Mouse (Mus musculus): Measurements from ENCODE around the gene Cdhr4. TPM values are rescaled to one million over a fixed set of nuclear protein-coding genes. Genes with fewer than 3 reads are reported as not detected.

Gene Cdhr4
- polyA plus RNA-seq (2016; fragmentation: Nextera tagmentation; extraction: Ambion mirVana) = 5.5 and 5.7 TPM in 2 replicates

- H3K9me3 ChIP-seq (replicated peaks) = no peaks in the 10 kb centered on the region
- peaks cover 3% of the 10 kb centered on the region; the same call in 1 of the 2 replicates for H3K4me1 ChIP-seq
- H3K27me3 ChIP-seq = no peaks in the 10 kb centered on the region
- no peak within 1 kb of the TSS for H3K27ac ChIP-seq
- H3K4me3 ChIP-seq = no peak within 1 kb of the TSS
- H3K9ac ChIP-seq = no peak within 1 kb of the TSS
- no peaks in the 10 kb centered on the region for H3K36me3 ChIP-seq
- H3K4me2 ChIP-seq (replicated peaks) = no peak within 1 kb of the TSS
- WGBS = 80% methylated on average over 2 of the region's 2 CpGs
- no peak for ATAC-seq (ENCODE audit: low FRiP score)
Measured at GRCm38 (mm10) chr9:107992197-107992596, at the start of gene Cdhr4. Gene Cdhr4, plus strand, starts transcription at chr9:107992497.

- Histone ChIP-seq H3K27me3 (no peaks in the 10 kb centered on the region), H3K9ac (no peak overlapping the region), H3K36me3 (no peaks in the 10 kb centered on the region), H3K4me3 (no peak overlapping the region), H3K27ac (no peak overlapping the region), H3K9me3 (replicated peaks) (no peaks in the 10 kb centered on the region), H3K4me1 (peaks cover 15% of the 10 kb centered on the region), H3K4me2 (replicated peaks) (no peak overlapping the region)
- WGBS = 93% methylated on average over 31 of the region's 31 CpGs
- ATAC-seq (ENCODE audit: low FRiP score) = no peak
Measured at GRCm38 (mm10) chr9:107947241-107948194, 44.8 kb upstream of the Cdhr4 start.

GRCm38 (mm10) chr9:107949184-107949921, 42.9 kb upstream of the Cdhr4 start:
- Histone ChIP-seq H3K4me1 (peaks cover 15% of the 10 kb centered on the region), H3K27ac (no peak overlapping the region), H3K9ac (no peak overlapping the region), H3K4me2 (replicated peaks) (no peak overlapping the region), H3K36me3 (no peaks in the 10 kb centered on the region), H3K9me3 (replicated peaks) (no peaks in the 10 kb centered on the region), H3K27me3 (no peaks in the 10 kb centered on the region), H3K4me3 (no peak overlapping the region)
- WGBS = 81% methylated on average over 13 of the region's 13 CpGs
- ATAC-seq (ENCODE audit: low FRiP score) = no peak

- no peak for ATAC-seq (ENCODE audit: low FRiP score)
- Histone ChIP-seq H3K9me3 (replicated peaks) (no peaks in the 10 kb centered on the region), H3K27ac (peak within 1 kb of the TSS; percentile 85; the same call in 1 of the 2 replicates), H3K9ac (peak within 1 kb of the TSS; percentile 72), H3K36me3 (no peaks in the 10 kb centered on the region), H3K4me2 (replicated peaks) (peak within 1 kb of the TSS; percentile 82), H3K4me3 (peak within 1 kb of the TSS; percentile 67), H3K27me3 (no peaks in the 10 kb centered on the region), H3K4me1 (peaks cover 15% of the 10 kb centered on the region)
- WGBS = 90% methylated on average over 10 of the region's 10 CpGs
Measured at GRCm38 (mm10) chr9:107949922-107950235, 42.4 kb upstream of the Cdhr4 start, which contains the start of gene Traip. Gene Traip, plus strand, starts transcription at chr9:107950136.

GRCm38 (mm10) chr9:107950460-107951355, 41.6 kb upstream of the Cdhr4 start:
- Histone ChIP-seq H3K9me3 (replicated peaks) (no peaks in the 10 kb centered on the region), H3K27ac (peak overlapping the region; percentile 85; the same call in 1 of the 2 replicates), H3K9ac (peak overlapping the region; percentile 72), H3K27me3 (no peaks in the 10 kb centered on the region), H3K36me3 (no peaks in the 10 kb centered on the region), H3K4me1 (peaks cover 15% of the 10 kb centered on the region), H3K4me2 (replicated peaks) (peak overlapping the region; percentile 82), H3K4me3 (peak overlapping the region; percentile 67)
- WGBS = 9% methylated on average over 45 of the region's 45 CpGs
- ATAC-seq (ENCODE audit: low FRiP score) = peak; percentile 92

- H3K4me2 ChIP-seq (replicated peaks) = no peak overlapping the region
- no peaks in the 10 kb centered on the region for H3K9me3 ChIP-seq (replicated peaks)
- no peak overlapping the region for H3K4me3 ChIP-seq
- H3K36me3 ChIP-seq = peaks cover 14% of the 10 kb centered on the region; the same call in 1 of the 2 replicates
- peaks cover 11% of the 10 kb centered on the region for H3K4me1 ChIP-seq
- no peak for ATAC-seq (ENCODE audit: low FRiP score)
- no peak overlapping the region for H3K9ac ChIP-seq
- H3K27me3 ChIP-seq = no peaks in the 10 kb centered on the region
- WGBS = 88% methylated on average over 6 of the region's 6 CpGs
- H3K27ac ChIP-seq = no peak overlapping the region
Measured at GRCm38 (mm10) chr9:107955613-107956289, 36.5 kb upstream of the Cdhr4 start.

- Histone ChIP-seq H3K4me1 (peaks cover 12% of the 10 kb centered on the region), H3K9ac (0 out of 2 replicates have a peak overlapping the region, but pooled peaks have one; percentile 15), H3K27me3 (no peaks in the 10 kb centered on the region), H3K36me3 (peaks cover 18% of the 10 kb centered on the region; the same call in 1 of the 2 replicates), H3K9me3 (replicated peaks) (no peaks in the 10 kb centered on the region), H3K27ac (no peak overlapping the region), H3K4me3 (no peak overlapping the region), H3K4me2 (replicated peaks) (no peak overlapping the region)
- 37% methylated on average over 6 of the region's 6 CpGs for WGBS
- no peak for ATAC-seq (ENCODE audit: low FRiP score)
Measured at GRCm38 (mm10) chr9:107957141-107957540, 35.2 kb upstream of the Cdhr4 start.

- Histone ChIP-seq H3K4me3 (no peak overlapping the region), H3K4me1 (peaks cover 12% of the 10 kb centered on the region), H3K36me3 (peaks cover 34% of the 10 kb centered on the region; the same call in 1 of the 2 replicates), H3K27ac (no peak overlapping the region), H3K9ac (no peak overlapping the region), H3K9me3 (replicated peaks) (no peaks in the 10 kb centered on the region), H3K4me2 (replicated peaks) (no peak overlapping the region), H3K27me3 (no peaks in the 10 kb centered on the region)
- no peak for ATAC-seq (ENCODE audit: low FRiP score)
- 68% methylated on average over 6 of the region's 6 CpGs for WGBS
Measured at GRCm38 (mm10) chr9:107959896-107960295, 32.4 kb upstream of the Cdhr4 start.

GRCm38 (mm10) chr9:107960928-107961327, 31.4 kb upstream of the Cdhr4 start:
- Histone ChIP-seq H3K9me3 (replicated peaks) (no peaks in the 10 kb centered on the region), H3K36me3 (peaks cover 34% of the 10 kb centered on the region; the same call in 1 of the 2 replicates), H3K27me3 (no peaks in the 10 kb centered on the region), H3K9ac (0 out of 2 replicates have a peak overlapping the region, but pooled peaks have one; percentile 25), H3K4me3 (no peak overlapping the region), H3K4me1 (peaks cover 12% of the 10 kb centered on the region), H3K4me2 (replicated peaks) (no peak overlapping the region), H3K27ac (no peak overlapping the region)
- no peak for ATAC-seq (ENCODE audit: low FRiP score)
- WGBS = 74% methylated on average over 4 of the region's 4 CpGs

GRCm38 (mm10) chr9:107961351-107961762, 30.9 kb upstream of the Cdhr4 start:
- 78% methylated on average over 10 of the region's 10 CpGs for WGBS
- peak overlapping the region; percentile 8; the same call in 1 of the 2 replicates for H3K27ac ChIP-seq
- H3K4me2 ChIP-seq (replicated peaks) = no peak overlapping the region
- 0 out of 2 replicates have a peak overlapping the region, but pooled peaks have one; percentile 25 for H3K9ac ChIP-seq
- peaks cover 34% of the 10 kb centered on the region; the same call in 1 of the 2 replicates for H3K36me3 ChIP-seq
- H3K4me1 ChIP-seq = peaks cover 12% of the 10 kb centered on the region
- H3K27me3 ChIP-seq = no peaks in the 10 kb centered on the region
- no peak overlapping the region for H3K4me3 ChIP-seq
- no peaks in the 10 kb centered on the region for H3K9me3 ChIP-seq (replicated peaks)
- ATAC-seq (ENCODE audit: low FRiP score) = no peak; the same call in 1 of the 2 replicates

GRCm38 (mm10) chr9:107961881-107962280, 30.4 kb upstream of the Cdhr4 start:
- no peak overlapping the region for H3K9ac ChIP-seq
- 54% methylated on average over 5 of the region's 5 CpGs for WGBS
- ATAC-seq (ENCODE audit: low FRiP score) = no peak
- peaks cover 34% of the 10 kb centered on the region; the same call in 1 of the 2 replicates for H3K36me3 ChIP-seq
- no peak overlapping the region for H3K4me3 ChIP-seq
- H3K4me2 ChIP-seq (replicated peaks) = no peak overlapping the region
- peak overlapping the region; percentile 8; the same call in 1 of the 2 replicates for H3K27ac ChIP-seq
- no peaks in the 10 kb centered on the region for H3K27me3 ChIP-seq
- no peaks in the 10 kb centered on the region for H3K9me3 ChIP-seq (replicated peaks)
- H3K4me1 ChIP-seq = peaks cover 12% of the 10 kb centered on the region
